ENCODE assay signal across 9 mouse cellular contexts in genomic region chr1:128590011-128590410, GRCm38 (mm10). TPM values are rescaled to one million over a fixed set of nuclear protein-coding genes. Genes with fewer than 3 reads are reported as not detected.
DNase-seq lines count a peak whose midpoint lies in the region; ATAC-seq and TF ChIP-seq lines count a peak whose summit lies in the region.
"Had no signal": no experiment of that assay in that cellular context is flagged by ENCODE, and none has a peak within 500 bp of the region (broad histone marks: within the 10 kb centered on the region; RNA-seq: fewer than 3 reads in every experiment).

No protein-coding gene starts in this region.

- no peaks in the 10 kb centered on the region for H3K27me3 ChIP-seq in lung, embryonic 14.5 days (ENCODE audit: insufficient read depth, low read length)
- peaks cover 50% of the 10 kb centered on the region for H3K27me3 ChIP-seq in embryonic facial prominence, embryonic 13.5 days
- H3K27me3 ChIP-seq in hindbrain, embryonic 14.5 days (ENCODE audit: control insufficient read depth, insufficient read depth, low read length): no peaks in the 10 kb centered on the region; the same call in 1 of the 2 replicates
- no peaks in the 10 kb centered on the region for H3K27me3 ChIP-seq in neural tube, embryonic 12.5 days (replicated peaks)

- no peak overlapping the region for H3K27ac ChIP-seq in lung, embryonic 14.5 days (ENCODE audit: low read depth)
- H3K27ac ChIP-seq in embryonic facial prominence, embryonic 13.5 days: no peak overlapping the region
- peak overlapping the region; percentile 83 for H3K27ac ChIP-seq in hindbrain, embryonic 14.5 days
- no peak overlapping the region for H3K27ac ChIP-seq in neural tube, embryonic 12.5 days
- H3K27ac ChIP-seq: layer of hippocampus, adult 2 months had no signal

- no peak for DNase-seq in lung, embryonic 14.5 days
- DNase-seq in lung, postnatal 10 days: no peak
- DNase-seq in hindbrain, embryonic 14.5 days (ENCODE audit: low spot score): no peak
- no peak for DNase-seq in adrenal gland, postnatal 10 days
- no peak for DNase-seq in thymus, adult 18-20 months
- DNase-seq: embryo, embryonic 11 days had no signal

- no peaks in the 10 kb centered on the region for H3K9me3 ChIP-seq in lung, embryonic 14.5 days (ENCODE audit: low read depth, low read length)
- H3K9me3 ChIP-seq in embryonic facial prominence, embryonic 13.5 days: no peaks in the 10 kb centered on the region
- no peaks in the 10 kb centered on the region for H3K9me3 ChIP-seq in hindbrain, embryonic 14.5 days (ENCODE audit: control insufficient read depth, low read length)
- H3K9me3 ChIP-seq in neural tube, embryonic 12.5 days: no peaks in the 10 kb centered on the region

- H3K4me3 ChIP-seq in lung, embryonic 14.5 days (ENCODE audit: low read depth, low read length): peak overlapping the region; percentile 64
- H3K4me3 ChIP-seq in embryonic facial prominence, embryonic 13.5 days: peak overlapping the region; percentile 58
- H3K4me3 ChIP-seq in hindbrain, embryonic 14.5 days (replicated peaks; ENCODE audit: low read length): peak overlapping the region; percentile 51
- H3K4me3 ChIP-seq in neural tube, embryonic 12.5 days: peak overlapping the region; percentile 58

- ATAC-seq in lung, embryonic 14.5 days (ENCODE audit: insufficient read depth): no peak
- ATAC-seq in embryonic facial prominence, embryonic 13.5 days (ENCODE audit: insufficient number of reproducible peaks, insufficient read depth, low FRiP score, low TSS enrichment, low read depth): no peak
- no peak for ATAC-seq in hindbrain, embryonic 14.5 days (ENCODE audit: low FRiP score)
- ATAC-seq in neural tube, embryonic 12.5 days (ENCODE audit: low FRiP score, low read depth): no peak

- H3K4me2 ChIP-seq in lung, embryonic 14.5 days: peak overlapping the region; percentile 89
- H3K4me2 ChIP-seq in embryonic facial prominence, embryonic 13.5 days: peak overlapping the region; percentile 91
- peak overlapping the region; percentile 93 for H3K4me2 ChIP-seq in hindbrain, embryonic 14.5 days (replicated peaks)
- H3K4me2 ChIP-seq in neural tube, embryonic 12.5 days (replicated peaks): peak overlapping the region; percentile 74

- H3K4me1 ChIP-seq in lung, embryonic 14.5 days (ENCODE audit: insufficient read depth): peaks cover 25% of the 10 kb centered on the region
- H3K4me1 ChIP-seq in embryonic facial prominence, embryonic 13.5 days: peaks cover 36% of the 10 kb centered on the region
- H3K4me1 ChIP-seq in hindbrain, embryonic 14.5 days (replicated peaks; ENCODE audit: control insufficient read depth, insufficient read depth, low read length): peaks cover 41% of the 10 kb centered on the region
- H3K4me1 ChIP-seq in neural tube, embryonic 12.5 days: peaks cover 47% of the 10 kb centered on the region

- H3K36me3 ChIP-seq in lung, embryonic 14.5 days (ENCODE audit: insufficient read depth): peaks cover 12% of the 10 kb centered on the region
- no peaks in the 10 kb centered on the region for H3K36me3 ChIP-seq in embryonic facial prominence, embryonic 13.5 days
- no peaks in the 10 kb centered on the region for H3K36me3 ChIP-seq in hindbrain, embryonic 14.5 days (replicated peaks; ENCODE audit: control insufficient read depth, insufficient read depth)
- peaks cover 7% of the 10 kb centered on the region; the same call in 1 of the 2 replicates for H3K36me3 ChIP-seq in neural tube, embryonic 12.5 days

- 12% methylated on average over 6 of the region's 6 CpGs for WGBS in lung, embryonic 14.5 days
- 5% methylated on average over 6 of the region's 6 CpGs for WGBS in embryonic facial prominence, embryonic 13.5 days
- 2% methylated on average over 6 of the region's 6 CpGs for WGBS in hindbrain, embryonic 14.5 days
- WGBS in neural tube, embryonic 12.5 days: under 1% methylated on average over 6 of the region's 6 CpGs

- 0 out of 2 replicates have a peak overlapping the region, but pooled peaks have one; percentile 13 for H3K9ac ChIP-seq in lung, embryonic 14.5 days
- no peak overlapping the region for H3K9ac ChIP-seq in embryonic facial prominence, embryonic 13.5 days
- peak overlapping the region; percentile 80 for H3K9ac ChIP-seq in hindbrain, embryonic 14.5 days
- H3K9ac ChIP-seq in neural tube, embryonic 12.5 days: peak overlapping the region; percentile 81; the same call in 1 of the 2 replicates

- TF ChIP-seq CTCF in lung, embryonic 14.5 days (IDR thresholded peaks at IDR 0.05; ENCODE audit: low read depth): no peak

RNA-seq across cellular contexts. Expression of gene Cxcr4, which starts 2.1 kb away (rescaled TPM):
- polyA plus RNA-seq in lung, embryonic 14.5 days (2014; fragmentation: Nextera tagmentation; extraction: Ambion mirVana): 10.3 and 10.9 TPM in 2 replicates
- polyA plus RNA-seq in embryonic facial prominence, embryonic 13.5 days (2015; fragmentation: Nextera tagmentation; extraction: Ambion mirVana): 4.2 and 5.6 TPM in 2 replicates
- 8.6 and 10.7 TPM in 2 replicates for polyA plus RNA-seq in hindbrain, embryonic 14.5 days (2014; fragmentation: Nextera tagmentation; extraction: Ambion mirVana)
- polyA plus RNA-seq in neural tube, embryonic 12.5 days (2016; fragmentation: Nextera tagmentation; extraction: Ambion mirVana): 11.7 and 12.0 TPM in 2 replicates
- total RNA-seq in adrenal gland, postnatal 10 days (2021): 10 to 100 TPM; 39.8 to 49.6 TPM
